In genomic region chr11:32834367-32834918, GRCm38 (mm10) we compare ENCODE assay signal across 25 mouse cellular contexts. TPM values are rescaled to one million over a fixed set of nuclear protein-coding genes. Genes with fewer than 3 reads are reported as not detected.
DNase-seq lines count a peak whose midpoint lies in the region; ATAC-seq and TF ChIP-seq lines count a peak whose summit lies in the region.
"Had no signal": no experiment of that assay in that cellular context is flagged by ENCODE, and none has a peak within 500 bp of the region (broad histone marks: within the 10 kb centered on the region; RNA-seq: fewer than 3 reads in every experiment).

No protein-coding gene starts in this region.

- H3K27me3 ChIP-seq in kidney, postnatal 0 days (ENCODE audit: insufficient read depth, low read length) = no peaks in the 10 kb centered on the region
- H3K27me3 ChIP-seq in neural tube, embryonic 15.5 days (replicated peaks) = no peaks in the 10 kb centered on the region
- H3K27me3 ChIP-seq: embryonic facial prominence, embryonic 13.5 days; intestine, embryonic 15.5 days had no signal

- no peak for TF ChIP-seq CTCF in kidney, postnatal 0 days (IDR thresholded peaks at IDR 0.05; ENCODE audit: low read depth)

- H3K9ac ChIP-seq in kidney, postnatal 0 days (ENCODE audit: low read depth, low read length) = no peak overlapping the region
- H3K9ac ChIP-seq in neural tube, embryonic 15.5 days (replicated peaks) = no peak overlapping the region
- H3K9ac ChIP-seq: embryonic facial prominence, embryonic 13.5 days; heart, embryonic 15.5 days; intestine, embryonic 15.5 days; liver, embryonic 14.5 days had no signal

- peak; percentile 65; the same call in 1 of the 2 replicates for ATAC-seq in kidney, postnatal 0 days (replicated peaks; ENCODE audit: low FRiP score, low read depth)
- no peak for ATAC-seq in neural tube, embryonic 15.5 days (ENCODE audit: low FRiP score)
- ATAC-seq: intestine, embryonic 15.5 days; midbrain, embryonic 16.5 days had no signal

- 0 out of 2 replicates have a peak, but pooled peaks cover 8% of the 10 kb centered on the region for H3K4me1 ChIP-seq in kidney, postnatal 0 days (replicated peaks; ENCODE audit: insufficient read depth, low read length)
- peaks cover 11% of the 10 kb centered on the region; the same call in 1 of the 2 replicates for H3K4me1 ChIP-seq in neural tube, embryonic 15.5 days
- H3K4me1 ChIP-seq: intestine, embryonic 15.5 days had no signal

- no peak overlapping the region for H3K4me2 ChIP-seq in kidney, postnatal 0 days (ENCODE audit: low read length)
- peak overlapping the region; percentile 0; the same call in 1 of the 2 replicates for H3K4me2 ChIP-seq in neural tube, embryonic 15.5 days
- H3K4me2 ChIP-seq: embryonic facial prominence, embryonic 13.5 days; heart, embryonic 15.5 days; intestine, embryonic 15.5 days had no signal

- no peaks in the 10 kb centered on the region for H3K9me3 ChIP-seq in kidney, postnatal 0 days (replicated peaks; ENCODE audit: low read length)
- H3K9me3 ChIP-seq in neural tube, embryonic 15.5 days (replicated peaks) = no peaks in the 10 kb centered on the region
- H3K9me3 ChIP-seq: embryonic facial prominence, embryonic 13.5 days; heart, embryonic 15.5 days; hindbrain, embryonic 10.5 days; intestine, embryonic 15.5 days had no signal

- no peak overlapping the region for H3K4me3 ChIP-seq in kidney, postnatal 0 days (replicated peaks; ENCODE audit: low read depth, low read length)
- no peak overlapping the region for H3K4me3 ChIP-seq in neural tube, embryonic 15.5 days (replicated peaks)
- H3K4me3 ChIP-seq: embryonic facial prominence, embryonic 13.5 days; heart, adult 2 months; heart, embryonic 15.5 days; hindbrain, embryonic 10.5 days; intestine, embryonic 15.5 days had no signal

- WGBS in kidney, postnatal 0 days = 7% methylated on average over 13 of the region's 13 CpGs
- 13% methylated on average over 13 of the region's 13 CpGs for WGBS in neural tube, embryonic 15.5 days

- H3K27ac ChIP-seq in kidney, postnatal 0 days = no peak overlapping the region
- no peak overlapping the region for H3K27ac ChIP-seq in neural tube, embryonic 15.5 days (replicated peaks)
- H3K27ac ChIP-seq: embryonic facial prominence, embryonic 13.5 days; heart, adult 2 months; heart, embryonic 15.5 days; hindbrain, embryonic 10.5 days; intestine, embryonic 15.5 days; liver, embryonic 14.5 days had no signal

- peak; percentile 7 to 22 for DNase-seq in adrenal gland, postnatal 36 days
- DNase-seq in adrenal gland, adult 2 months = no peak
- DNase-seq in kidney, postnatal 0 days (ENCODE audit: low spot score) = peak; percentile 90
- no peak for DNase-seq in kidney, adult 18-20 months
- peak; percentile 20 for DNase-seq in embryo, embryonic 11.5 days (ENCODE audit: low read depth, low spot score)
- DNase-seq in cerebellum, postnatal 10 days = no peak
- DNase-seq: cerebellum, adult 11 months; cerebellum, postnatal 25 days; gastrocnemius, postnatal 10 days; heart, adult 2 months; left cerebral cortex, postnatal 4 days; right cerebral cortex, postnatal 4 days; thymus, postnatal 25 days had no signal

- no peaks in the 10 kb centered on the region for H3K36me3 ChIP-seq in kidney, postnatal 0 days (ENCODE audit: insufficient read depth, low read length)
- no peaks in the 10 kb centered on the region for H3K36me3 ChIP-seq in neural tube, embryonic 15.5 days
- H3K36me3 ChIP-seq: embryonic facial prominence, embryonic 13.5 days; heart, embryonic 15.5 days; hindbrain, embryonic 10.5 days; intestine, embryonic 15.5 days had no signal

RNA-seq across cellular contexts. Expression of gene Smim23, which starts 10.0 kb away (rescaled TPM):
- not detected for total RNA-seq in adrenal gland, postnatal 36 days (2021)
- not detected for total RNA-seq in adrenal gland, adult 2 months (2021)
- not detected in 2 replicates for polyA plus RNA-seq in adrenal gland, adult 2 months (2012; rRNA removed)
- not detected in 2 replicates for polyA plus RNA-seq in kidney, postnatal 0 days (2015; fragmentation: Nextera tagmentation; extraction: Ambion mirVana)
- not detected in 2 replicates for polyA plus RNA-seq in neural tube, embryonic 15.5 days (2015; fragmentation: Nextera tagmentation; extraction: Ambion mirVana)
- total RNA-seq: CH12.LX; gastrocnemius, postnatal 10 days; heart, adult 2 months; left cerebral cortex, adult 18-20 months; left cerebral cortex, postnatal 4 days; megakaryocyte progenitor cell, adult 5-6 weeks had no signal
- polyA plus RNA-seq: embryonic facial prominence, embryonic 13.5 days; heart, adult 2 months; heart, embryonic 15.5 days; hindbrain, embryonic 10.5 days; intestine, embryonic 15.5 days; liver, embryonic 14.5 days; lung, embryonic 16.5 days; midbrain, embryonic 16.5 days; neural tube, embryonic 14.5 days had no signal

Comparison
In these comparisons a context has a peak if more than half of its experiments do, and no peak if none do; other contexts are left out.
1. DNase-seq: peak in adrenal gland, postnatal 36 days (2 of 2), kidney, postnatal 0 days (single experiment) and embryo, embryonic 11.5 days (single experiment); none in adrenal gland, adult 2 months (single experiment), kidney, adult 18-20 months (single experiment) and cerebellum, postnatal 10 days (0 of 2).